Mouse (Mus musculus) gastrocnemius, postnatal 36 days (tissue): ENCODE measurements at regions not wholly inside any gene's neighbourhood (a gene's known extent, or its start where the extent isn't known, plus 50 kb on each side); places are given as distances from the start of the nearest gene placed in this dataset.

Experiments used
- DNase-seq, 2 experiments: peaks; one replicate each; pipeline ENCODE4 v3.0.0; 2022
- intact Hi-C: fragments of 180-260 bp; cut with DNase I; formaldehyde crosslinking; loops from one replicate; pipeline ENCODE4 v1.15.1; 2025

- intact Hi-C loops, result no loop called here
Measured at GRCm38 (mm10) chr7:31208237-31209054, 52.8 kb upstream of the Gramd1a start.

GRCm38 (mm10) chr7:31207563-31208236, 52.0 kb upstream of the Gramd1a start:
- intact Hi-C loops, result no loop called here
- DNase-seq, result no peak

More at GRCm38 (mm10) chr7:31208237-31209054, 52.8 kb upstream of the Gramd1a start:
- DNase-seq, result peak; percentile 62 to 66
